Mouse (Mus musculus): ENCODE measurements around the gene Vmn2r92.

DNA sequence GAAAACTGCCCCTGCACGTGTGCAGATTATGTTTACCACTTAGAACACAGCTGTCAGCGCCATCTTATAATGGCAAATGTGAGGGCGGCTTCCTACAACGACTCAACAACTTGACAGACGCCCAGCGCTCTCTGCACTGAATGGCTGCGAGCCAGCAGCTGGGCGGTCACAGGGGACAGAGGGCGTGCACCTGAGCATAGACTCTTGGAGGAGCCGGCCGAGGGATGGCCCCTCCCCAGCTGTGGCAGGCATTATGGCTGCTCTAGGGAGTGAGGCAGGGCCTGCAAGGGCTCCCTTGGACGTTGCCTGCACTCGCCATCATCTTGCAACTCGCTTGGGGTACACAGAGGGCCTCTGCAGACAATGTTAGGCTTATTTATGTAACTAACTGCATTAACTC is 85.2 kb downstream of the Vmn2r92 start:
- TF ChIP-seq CTCF (IDR thresholded peaks at IDR 0.05; ENCODE audit: low read depth, low read length) (no peak), GATA2 (IDR thresholded peaks at IDR 0.05; ENCODE audit: borderline replicate concordance, low read depth, low read length) (no peak)

All from G1E (cell line).